Mouse (Mus musculus): ENCODE results near the gene G6pc.
"Not testable (repeated sequence)": the region's sequence is repeated elsewhere in the genome, so short reads cannot be mapped to it uniquely, and the experiment has no call there.

The G6pc gene

GRCm38 (mm10) chr11:101355916-101356315, 11.4 kb upstream of the G6pc start:
- DNase-seq (ENCODE audit: low spot score in 2 of 2): no peak

- DNase-seq (ENCODE audit: low spot score in 2 of 2): no peak
Measured at GRCm38 (mm10) chr11:101357505-101358182, 9.7 kb upstream of the G6pc start.

- DNase-seq (ENCODE audit: low spot score in 2 of 2): no peak
Measured at GRCm38 (mm10) chr11:101359776-101360175, 7.6 kb upstream of the G6pc start.

GRCm38 (mm10) chr11:101360651-101361113, 6.7 kb upstream of the G6pc start:
- peak; percentile 22 to 38 for DNase-seq (ENCODE audit: low spot score in 2 of 2)

GRCm38 (mm10) chr11:101364531-101364931, 2.8 kb upstream of the G6pc start:
- no peak for DNase-seq (ENCODE audit: low spot score in 2 of 2)

- DNase-seq (ENCODE audit: low spot score in 2 of 2): no peak
Measured at GRCm38 (mm10) chr11:101370141-101370540, 2.8 kb downstream of the G6pc start.

GRCm38 (mm10) chr11:101374421-101374938, 7.1 kb downstream of the G6pc start:
- DNase-seq (ENCODE audit: low spot score in 2 of 2): no peak

GRCm38 (mm10) chr11:101378196-101378595, 10.8 kb downstream of the G6pc start:
- not testable (repeated sequence) for DNase-seq (ENCODE audit: low spot score in 2 of 2)

GRCm38 (mm10) chr11:101378926-101379325, 11.6 kb downstream of the G6pc start:
- DNase-seq (ENCODE audit: low spot score in 2 of 2): no peak

- DNase-seq (ENCODE audit: low spot score in 2 of 2): no peak
Measured at GRCm38 (mm10) chr11:101381817-101382216, 14.5 kb downstream of the G6pc start.

- DNase-seq (ENCODE audit: low spot score in 2 of 2): peak; percentile 44 to 82
Measured at GRCm38 (mm10) chr11:101395110-101395509, 27.7 kb downstream of the G6pc start.

- no peak for DNase-seq (ENCODE audit: low spot score in 2 of 2)
Measured at GRCm38 (mm10) chr11:101415306-101415705, 47.9 kb downstream of the G6pc start.

- no peak for DNase-seq (ENCODE audit: low spot score in 2 of 2)
Measured at GRCm38 (mm10) chr11:101416433-101417100, 49.2 kb downstream of the G6pc start.

GRCm38 (mm10) chr11:101417101-101417855, 49.9 kb downstream of the G6pc start, which contains the start of gene Aarsd1:
TSS of gene Aarsd1 (minus strand) at chr11:101417615.
- DNase-seq (ENCODE audit: low spot score in 2 of 2): peak; percentile 84 to 92

GRCm38 (mm10) chr11:101418991-101419390, 51.6 kb downstream of the G6pc start:
- no peak for DNase-seq (ENCODE audit: low spot score in 2 of 2)

GRCm38 (mm10) chr11:101419610-101420009, 52.2 kb downstream of the G6pc start:
- DNase-seq (ENCODE audit: low spot score in 2 of 2): no peak

- DNase-seq (ENCODE audit: low spot score in 2 of 2): no peak
Measured at GRCm38 (mm10) chr11:101420148-101420547, 52.8 kb downstream of the G6pc start.

GRCm38 (mm10) chr11:101424105-101424851, 56.9 kb downstream of the G6pc start, which contains the start of gene Gm27029:
TSS of gene Gm27029 (minus strand) at chr11:101424796.
- DNase-seq (ENCODE audit: low spot score in 2 of 2): no peak

GRCm38 (mm10) chr11:101424925-101425813, 57.8 kb downstream of the G6pc start, which contains the start of the genes Rundc1 and Ptges3l:
TSS of gene Rundc1 (plus strand) at chr11:101425085.
TSS of gene Ptges3l (minus strand) at chr11:101425333.
- DNase-seq (ENCODE audit: low spot score in 2 of 2): peak; percentile 97 to 99

GRCm38 (mm10) chr11:101426165-101426564, 58.8 kb downstream of the G6pc start:
- DNase-seq (ENCODE audit: low spot score in 2 of 2): no peak

Measured in thymus, postnatal 10 days (tissue).